24 mouse cellular contexts compared by ENCODE assay signal in genomic region chr6:16868314-16868713, GRCm38 (mm10). TPM values are rescaled to one million over a fixed set of nuclear protein-coding genes. Genes with fewer than 3 reads are reported as not detected.
"Had no signal": no experiment of that assay in that cellular context is flagged by ENCODE, and none has a peak within 500 bp of the region (broad histone marks: within the 10 kb centered on the region; RNA-seq: fewer than 3 reads in every experiment).

No protein-coding gene starts in this region.

- H3K36me3 ChIP-seq: liver, embryonic 12.5 days; liver, embryonic 15.5 days; lung, embryonic 15.5 days; midbrain, embryonic 10.5 days; midbrain, embryonic 13.5 days; neural tube, embryonic 13.5 days had no signal

- ATAC-seq: liver, embryonic 12.5 days; midbrain, embryonic 13.5 days; midbrain, embryonic 16.5 days had no signal

- H3K27me3 ChIP-seq: liver, embryonic 12.5 days; liver, embryonic 15.5 days; lung, embryonic 15.5 days; megakaryocyte, embryonic 14.5 days; midbrain, embryonic 13.5 days; neural tube, embryonic 13.5 days had no signal

- H3K27ac ChIP-seq: layer of hippocampus, adult 2 months; liver, embryonic 12.5 days; liver, embryonic 15.5 days; lung, embryonic 15.5 days; midbrain, embryonic 10.5 days; midbrain, embryonic 13.5 days; neural tube, embryonic 13.5 days had no signal

- H3K9ac ChIP-seq: liver, embryonic 12.5 days; liver, embryonic 15.5 days; lung, embryonic 15.5 days; midbrain, embryonic 13.5 days; neural tube, embryonic 13.5 days had no signal

- H3K4me1 ChIP-seq: liver, embryonic 12.5 days; liver, embryonic 15.5 days; lung, embryonic 15.5 days; midbrain, embryonic 10.5 days; midbrain, embryonic 13.5 days; neural tube, embryonic 13.5 days had no signal

- H3K4me3 ChIP-seq: layer of hippocampus, adult 2 months; liver, embryonic 12.5 days; liver, embryonic 15.5 days; lung, embryonic 15.5 days; megakaryocyte, embryonic 14.5 days; midbrain, embryonic 10.5 days; midbrain, embryonic 13.5 days; myocyte; neural tube, embryonic 13.5 days had no signal

- H3K9me3 ChIP-seq: liver, embryonic 12.5 days; liver, embryonic 15.5 days; lung, embryonic 15.5 days; midbrain, embryonic 10.5 days; midbrain, embryonic 13.5 days; neural tube, embryonic 13.5 days had no signal

- H3K4me2 ChIP-seq: liver, embryonic 12.5 days; liver, embryonic 15.5 days; lung, embryonic 15.5 days; midbrain, embryonic 13.5 days; neural tube, embryonic 13.5 days had no signal

- DNase-seq: kidney, adult 9 months; kidney, postnatal 14 days; kidney, postnatal 4 days; layer of hippocampus, adult 9-11 months; liver; lung, adult 18-20 months; lung, postnatal 10 days; lung, postnatal 36 days; thymus, adult 18-20 months; thymus, postnatal 36 days had no signal

RNA-seq across cellular contexts. Expression of gene Tfec, which starts 29.9 kb away (rescaled TPM):
- total RNA-seq: layer of hippocampus, adult 2 months; layer of hippocampus, postnatal 25 days; left cerebral cortex, adult 18-20 months; monocyte, adult 5-6 weeks had no signal
- polyA plus RNA-seq: myocyte; testis, adult 2 months had no signal
